Mouse (Mus musculus): ENCODE measurements around the gene Pkd2l1.

The Pkd2l1 gene

GRCm38 (mm10) chr19:44192342-44192741 lies at the start of gene Pkd2l1:
Gene Pkd2l1, minus strand, starts transcription at chr19:44192442.
- no peak for DNase-seq (ENCODE audit: low read depth, low spot score)

GRCm38 (mm10) chr19:44238906-44239305 lies 46.7 kb upstream of the Pkd2l1 start:
- no peak for DNase-seq (ENCODE audit: low read depth, low spot score)

- DNase-seq (ENCODE audit: low read depth, low spot score): no peak
These were observed 45.3 kb upstream of the Pkd2l1 start for GRCm38 (mm10) chr19:44237471-44238006.

GRCm38 (mm10) chr19:44231608-44232151 lies 39.4 kb upstream of the Pkd2l1 start:
- DNase-seq (ENCODE audit: low read depth, low spot score): no peak

GRCm38 (mm10) chr19:44230212-44230611 lies 38.0 kb upstream of the Pkd2l1 start:
- DNase-seq (ENCODE audit: low read depth, low spot score): no peak

- no peak for DNase-seq (ENCODE audit: low read depth, low spot score)
These were observed 37.5 kb upstream of the Pkd2l1 start for GRCm38 (mm10) chr19:44229776-44230175.

GRCm38 (mm10) chr19:44225728-44226127 lies 33.5 kb upstream of the Pkd2l1 start:
- DNase-seq (ENCODE audit: low read depth, low spot score): no peak

- no peak for DNase-seq (ENCODE audit: low read depth, low spot score)
These were observed 25.8 kb upstream of the Pkd2l1 start for GRCm38 (mm10) chr19:44217958-44218525.

GRCm38 (mm10) chr19:44215255-44215654 lies 23.0 kb upstream of the Pkd2l1 start:
- no peak for DNase-seq (ENCODE audit: low read depth, low spot score)

GRCm38 (mm10) chr19:44207079-44207478 lies 14.8 kb upstream of the Pkd2l1 start:
- no peak for DNase-seq (ENCODE audit: low read depth, low spot score)

GRCm38 (mm10) chr19:44203015-44203564 lies 10.8 kb upstream of the Pkd2l1 start, which contains the start of gene Scd3:
Gene Scd3, plus strand, starts transcription at chr19:44203269.
- no peak for DNase-seq (ENCODE audit: low read depth, low spot score)

GRCm38 (mm10) chr19:44198964-44199363 lies 6.7 kb upstream of the Pkd2l1 start:
- DNase-seq (ENCODE audit: low read depth, low spot score): no peak

GRCm38 (mm10) chr19:44198494-44198893 lies 6.3 kb upstream of the Pkd2l1 start:
- no peak for DNase-seq (ENCODE audit: low read depth, low spot score)

- DNase-seq (ENCODE audit: low read depth, low spot score): no peak
These were observed 5.0 kb upstream of the Pkd2l1 start for GRCm38 (mm10) chr19:44197053-44197852.

GRCm38 (mm10) chr19:44195138-44195537 lies 2.9 kb upstream of the Pkd2l1 start:
- DNase-seq (ENCODE audit: low read depth, low spot score): peak; percentile 17

GRCm38 (mm10) chr19:44193906-44194305 lies 1.7 kb upstream of the Pkd2l1 start:
- peak; percentile 7 for DNase-seq (ENCODE audit: low read depth, low spot score)

- DNase-seq (ENCODE audit: low read depth, low spot score): no peak
These were observed 3.2 kb downstream of the Pkd2l1 start for GRCm38 (mm10) chr19:44189056-44189455.

GRCm38 (mm10) chr19:44183968-44184367 lies 8.3 kb downstream of the Pkd2l1 start:
- DNase-seq (ENCODE audit: low read depth, low spot score): no peak

- DNase-seq (ENCODE audit: low read depth, low spot score): no peak
These were observed 11.7 kb downstream of the Pkd2l1 start for GRCm38 (mm10) chr19:44180502-44180901.

- no peak for DNase-seq (ENCODE audit: low read depth, low spot score)
These were observed 15.5 kb downstream of the Pkd2l1 start for GRCm38 (mm10) chr19:44176741-44177140.

- no peak for DNase-seq (ENCODE audit: low read depth, low spot score)
These were observed 17.4 kb downstream of the Pkd2l1 start for GRCm38 (mm10) chr19:44174835-44175234.

- no peak for DNase-seq (ENCODE audit: low read depth, low spot score)
These were observed 30.7 kb downstream of the Pkd2l1 start for GRCm38 (mm10) chr19:44161515-44161914.
